Mouse (Mus musculus): Measurements from ENCODE around the gene Pgm2l1. TPM values are rescaled to one million over a fixed set of nuclear protein-coding genes. Genes with fewer than 3 reads are reported as not detected.

Pgm2l1 gene
- total RNA-seq (2021): 1 to 10 TPM; 3.5 to 4.5 TPM
- long read RNA-seq, experiment 1, partial matches to known transcripts: 0 of 1 reads
- long read RNA-seq, experiment 1, other reads (novel, unspliced or antisense): 1 of 1 reads
- long read RNA-seq, experiment 2, full-length matches to known transcripts: 1 of 2 reads
- long read RNA-seq, experiment 2, partial matches to known transcripts: 0 of 2 reads
- long read RNA-seq, experiment 2, other reads (novel, unspliced or antisense): 1 of 2 reads

DNA sequence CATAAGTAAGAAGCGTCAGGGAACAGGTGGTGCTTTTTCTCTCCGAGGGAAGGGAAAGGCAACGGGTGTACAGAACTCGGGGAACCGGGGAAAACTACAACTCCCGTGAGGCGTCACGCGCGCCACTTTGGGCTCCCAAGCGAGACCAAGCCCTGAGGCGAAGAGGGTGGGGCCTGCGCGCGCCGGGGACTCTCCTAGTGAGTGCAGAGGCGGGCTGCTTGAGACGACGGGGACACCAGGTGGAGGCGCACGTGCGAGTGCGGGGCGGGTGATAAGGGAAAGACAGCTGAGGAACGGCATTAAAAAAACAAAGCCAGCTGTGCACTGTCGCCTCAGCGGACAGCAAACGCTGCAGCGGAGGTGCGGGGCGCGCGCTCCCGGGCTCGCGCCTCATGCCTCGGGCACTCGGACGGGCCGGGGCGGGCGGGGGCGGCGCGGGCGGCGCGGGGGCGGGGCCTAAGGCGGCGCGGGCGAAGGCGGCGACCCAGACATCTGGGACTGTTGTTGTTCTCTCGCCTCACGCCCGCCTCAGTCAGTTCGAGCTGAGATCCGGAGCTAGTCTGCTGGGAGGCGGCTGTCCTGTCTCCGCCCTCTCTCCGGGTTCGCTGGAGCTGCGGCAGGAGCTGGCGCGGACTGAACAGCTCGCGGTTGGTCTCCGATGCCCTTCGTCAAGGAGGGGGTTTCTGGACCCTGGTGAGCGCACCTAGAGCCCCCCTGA is at the start of gene Pgm2l1:
TSS of gene Pgm2l1 (plus strand) at position 237 of the 718 bp plus-strand sequence.
- DNase-seq (ENCODE audit: low spot score in 2 of 2): peak; percentile 91 to 92

DNA sequence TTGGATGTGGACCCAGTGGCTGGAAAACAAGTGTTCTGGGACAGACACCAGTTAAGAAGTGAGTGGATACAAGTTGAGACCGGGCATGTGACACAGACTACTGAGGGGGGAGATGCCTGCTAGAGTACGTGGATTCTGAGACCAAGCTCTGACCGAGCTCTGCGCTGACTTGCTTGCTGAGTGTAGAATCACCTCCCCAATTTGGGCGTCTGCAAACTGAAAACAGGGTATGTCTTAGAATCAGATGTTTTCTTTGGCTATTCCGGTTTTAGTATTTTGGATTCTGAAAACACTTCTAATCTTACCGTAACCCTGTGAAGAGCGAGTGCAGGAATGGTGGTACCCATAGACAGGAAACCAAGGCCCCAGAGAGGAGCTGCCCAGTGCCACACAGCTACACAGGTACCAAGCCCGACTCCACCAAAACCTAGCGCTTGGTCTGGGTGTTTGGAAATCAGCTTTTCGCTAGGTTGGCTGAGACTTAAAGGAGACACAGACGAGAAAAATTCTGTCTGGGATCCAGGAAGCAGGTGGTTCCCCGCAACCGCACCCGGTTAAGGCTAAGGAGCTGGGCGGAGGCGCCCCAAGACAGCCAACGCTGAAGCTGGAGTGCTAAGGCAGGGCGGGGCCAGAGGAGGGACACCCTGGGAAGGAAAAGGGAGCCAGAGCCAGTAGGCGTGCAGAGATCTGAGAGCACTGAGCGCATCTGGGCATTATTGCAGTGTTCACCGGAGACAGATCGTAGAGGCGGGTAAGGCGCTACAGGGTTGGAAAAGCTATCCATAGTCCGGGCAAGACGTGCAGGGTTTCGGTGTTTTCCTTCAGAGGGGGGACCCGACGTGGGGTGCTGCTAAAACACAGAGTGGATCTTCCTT is 48.9 kb upstream of the Pgm2l1 start:
- DNase-seq (ENCODE audit: low spot score in 2 of 2): peak; percentile 37 to 47

GRCm38 (mm10) chr7:100178891-100179233 is 48.3 kb upstream of the Pgm2l1 start:
- DNase-seq (ENCODE audit: low spot score in 2 of 2): no peak

DNA sequence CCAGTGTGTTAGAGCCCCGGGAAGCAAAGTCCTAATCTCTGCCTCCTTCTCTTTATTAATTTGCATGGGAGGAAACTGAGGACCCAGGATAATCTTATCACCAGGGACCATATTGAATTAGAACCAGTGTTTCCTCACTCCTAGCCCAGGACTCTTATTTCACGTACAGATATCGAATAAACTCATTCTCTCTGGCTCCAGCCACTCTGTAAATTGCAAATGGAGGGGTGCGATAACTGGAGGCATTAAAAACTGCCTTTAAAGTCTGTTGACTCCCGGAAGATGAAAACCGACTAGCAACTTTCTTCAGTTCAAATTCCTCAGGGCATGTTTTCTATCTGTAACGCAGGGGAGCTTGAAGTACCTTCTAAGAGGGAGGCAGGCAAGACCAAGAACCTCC is 47.8 kb upstream of the Pgm2l1 start:
- DNase-seq (ENCODE audit: low spot score in 2 of 2): no peak

DNA sequence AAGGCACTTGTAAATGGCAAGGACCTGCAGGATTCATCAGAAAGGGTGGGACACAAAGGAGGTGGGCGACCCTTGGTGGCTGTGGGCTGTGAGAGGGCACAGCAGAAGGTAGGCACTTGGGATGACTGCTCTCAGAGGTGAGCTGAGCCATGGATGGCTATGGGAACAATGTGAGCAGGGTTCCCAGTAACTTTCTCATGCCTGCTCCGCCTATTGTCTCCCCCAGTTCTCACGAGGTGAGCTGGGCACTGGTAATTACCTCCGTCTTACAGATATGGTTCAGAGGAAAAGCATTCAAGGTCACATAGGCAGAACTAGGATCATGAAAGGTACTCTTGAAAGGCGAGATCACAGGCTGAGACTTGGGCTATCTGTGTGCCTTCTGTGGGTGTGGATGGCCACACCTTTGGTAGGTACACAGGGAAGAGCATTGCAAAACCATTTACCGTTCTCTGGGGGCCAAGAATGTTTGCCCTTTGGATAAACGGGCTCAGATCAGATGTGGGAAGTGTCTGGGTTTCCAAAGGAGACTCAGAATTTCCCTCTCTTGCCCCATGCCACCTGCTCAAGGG is 47.3 kb upstream of the Pgm2l1 start:
- DNase-seq (ENCODE audit: low spot score in 2 of 2): no peak

DNA sequence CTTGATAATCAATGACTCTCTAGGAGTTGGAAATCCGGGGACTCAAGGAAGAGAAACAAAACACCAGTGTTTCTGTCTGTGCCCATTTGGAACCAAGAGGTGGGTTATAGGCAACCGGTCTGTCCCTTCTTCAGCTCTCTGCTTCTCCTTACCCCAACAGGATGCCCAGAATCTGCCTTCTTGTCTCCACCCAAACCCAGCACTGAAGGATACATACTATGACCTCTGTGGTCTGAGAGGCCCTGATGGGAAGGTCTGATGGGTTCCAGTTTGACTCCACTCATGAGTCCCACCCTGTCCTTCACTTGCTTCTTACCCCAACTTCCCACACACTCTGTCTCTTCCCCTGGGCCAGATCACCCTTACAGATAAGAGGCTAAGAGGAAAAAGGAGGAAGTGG is 46.0 kb upstream of the Pgm2l1 start:
- DNase-seq (ENCODE audit: low spot score in 2 of 2): no peak

GRCm38 (mm10) chr7:100181614-100182013 is 45.6 kb upstream of the Pgm2l1 start:
- DNase-seq (ENCODE audit: low spot score in 2 of 2): no peak

GRCm38 (mm10) chr7:100182388-100182787 is 44.8 kb upstream of the Pgm2l1 start:
- DNase-seq (ENCODE audit: low spot score in 2 of 2): no peak

- peak; percentile 26 to 55 for DNase-seq (ENCODE audit: low spot score in 2 of 2)
These were observed 39.6 kb upstream of the Pgm2l1 start for GRCm38 (mm10) chr7:100187601-100188000.

- DNase-seq (ENCODE audit: low spot score in 2 of 2): no peak
These were observed 37.0 kb upstream of the Pgm2l1 start for GRCm38 (mm10) chr7:100190167-100190566.

- peak; percentile 52 to 53 for DNase-seq (ENCODE audit: low spot score in 2 of 2)
These were observed 36.4 kb upstream of the Pgm2l1 start for GRCm38 (mm10) chr7:100190778-100191177.

DNA sequence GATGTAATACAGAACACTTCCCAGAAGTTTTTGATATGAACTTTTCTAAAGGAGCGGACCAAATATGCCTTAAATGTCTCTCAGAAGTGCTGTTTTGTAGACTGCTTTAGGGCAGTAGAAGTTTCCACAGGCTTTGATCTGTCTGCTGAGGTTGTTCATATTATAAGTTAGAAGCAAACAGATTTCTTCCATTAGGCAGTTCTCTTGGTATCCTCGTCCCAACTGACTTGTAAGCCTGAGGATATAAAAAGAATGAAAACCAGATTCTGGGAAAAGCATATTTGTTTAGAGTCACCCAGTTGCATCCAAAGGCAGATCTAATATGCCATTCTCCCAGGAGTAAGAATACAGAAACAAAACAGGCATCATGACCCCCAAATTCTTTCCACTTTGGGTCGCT is 26.0 kb upstream of the Pgm2l1 start:
- no peak for DNase-seq (ENCODE audit: low spot score in 2 of 2)

GRCm38 (mm10) chr7:100203616-100204015 is 23.6 kb upstream of the Pgm2l1 start:
- DNase-seq (ENCODE audit: low spot score in 2 of 2): no peak

DNA sequence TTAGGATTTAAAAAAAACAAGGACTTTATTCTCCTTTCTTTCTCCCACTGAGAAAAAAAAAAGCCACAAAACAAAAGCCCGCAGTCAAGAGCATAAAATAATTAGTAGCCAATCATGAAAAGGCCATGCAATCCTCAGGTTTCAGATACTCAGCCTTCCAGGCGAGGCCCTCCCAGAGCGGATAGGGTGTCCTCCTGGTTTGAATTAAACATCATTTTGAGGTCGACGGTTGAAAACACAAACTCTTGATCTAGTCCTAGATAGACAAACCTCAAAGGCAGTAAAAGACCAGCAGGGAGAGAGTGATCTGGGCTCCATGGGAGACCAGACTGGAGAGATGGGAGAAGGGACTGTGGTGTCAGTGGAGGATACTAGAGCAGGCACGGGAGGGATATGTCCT is 22.3 kb upstream of the Pgm2l1 start:
- DNase-seq (ENCODE audit: low spot score in 2 of 2): no peak

DNA sequence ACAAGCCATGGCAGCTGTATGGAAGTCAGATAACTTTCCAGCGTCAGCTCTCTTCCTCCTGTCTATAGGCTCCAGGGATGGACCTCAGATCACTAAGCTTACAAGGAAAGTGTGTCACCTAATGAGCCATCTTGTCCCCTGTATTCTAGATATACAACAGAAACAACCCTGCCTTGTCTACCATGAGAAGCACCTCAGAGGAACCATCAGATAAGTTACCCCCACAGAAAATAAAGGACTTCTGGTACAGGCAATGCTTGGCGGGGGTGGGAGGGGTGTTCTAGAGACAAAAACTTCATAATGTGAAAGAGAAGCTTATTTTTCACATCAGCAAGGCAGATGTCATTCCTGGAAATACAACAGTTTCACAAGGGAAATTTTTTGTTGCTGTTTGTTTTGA is 21.1 kb upstream of the Pgm2l1 start:
- no peak for DNase-seq (ENCODE audit: low spot score in 2 of 2)

- no peak for DNase-seq (ENCODE audit: low spot score in 2 of 2)
These were observed 19.3 kb upstream of the Pgm2l1 start for GRCm38 (mm10) chr7:100207886-100208285.

DNA sequence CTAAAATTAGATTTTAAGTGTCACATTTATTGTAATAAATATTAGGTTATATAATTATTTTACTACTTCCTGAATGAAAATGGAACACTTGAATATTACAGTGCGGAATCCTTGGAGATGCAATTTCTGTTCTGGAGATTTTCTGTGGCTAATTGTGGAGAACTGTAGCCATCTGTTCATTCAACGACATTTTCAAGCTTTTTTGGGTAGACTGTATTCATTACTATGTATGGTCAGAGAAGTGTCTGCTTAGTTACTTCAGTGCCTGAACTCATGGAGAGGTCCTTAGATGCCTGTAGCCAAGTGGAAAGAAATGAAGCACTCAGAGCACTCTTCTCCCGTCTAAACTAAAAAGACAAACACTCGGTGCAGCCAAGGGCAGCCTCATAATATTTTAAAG is 12.9 kb upstream of the Pgm2l1 start:
- DNase-seq (ENCODE audit: low spot score in 2 of 2): no peak

- no peak for DNase-seq (ENCODE audit: low spot score in 2 of 2)
These were observed 12.0 kb upstream of the Pgm2l1 start for GRCm38 (mm10) chr7:100215116-100215732.

- DNase-seq (ENCODE audit: low spot score in 2 of 2): no peak
These were observed 11.2 kb upstream of the Pgm2l1 start for GRCm38 (mm10) chr7:100215976-100216375.

DNA sequence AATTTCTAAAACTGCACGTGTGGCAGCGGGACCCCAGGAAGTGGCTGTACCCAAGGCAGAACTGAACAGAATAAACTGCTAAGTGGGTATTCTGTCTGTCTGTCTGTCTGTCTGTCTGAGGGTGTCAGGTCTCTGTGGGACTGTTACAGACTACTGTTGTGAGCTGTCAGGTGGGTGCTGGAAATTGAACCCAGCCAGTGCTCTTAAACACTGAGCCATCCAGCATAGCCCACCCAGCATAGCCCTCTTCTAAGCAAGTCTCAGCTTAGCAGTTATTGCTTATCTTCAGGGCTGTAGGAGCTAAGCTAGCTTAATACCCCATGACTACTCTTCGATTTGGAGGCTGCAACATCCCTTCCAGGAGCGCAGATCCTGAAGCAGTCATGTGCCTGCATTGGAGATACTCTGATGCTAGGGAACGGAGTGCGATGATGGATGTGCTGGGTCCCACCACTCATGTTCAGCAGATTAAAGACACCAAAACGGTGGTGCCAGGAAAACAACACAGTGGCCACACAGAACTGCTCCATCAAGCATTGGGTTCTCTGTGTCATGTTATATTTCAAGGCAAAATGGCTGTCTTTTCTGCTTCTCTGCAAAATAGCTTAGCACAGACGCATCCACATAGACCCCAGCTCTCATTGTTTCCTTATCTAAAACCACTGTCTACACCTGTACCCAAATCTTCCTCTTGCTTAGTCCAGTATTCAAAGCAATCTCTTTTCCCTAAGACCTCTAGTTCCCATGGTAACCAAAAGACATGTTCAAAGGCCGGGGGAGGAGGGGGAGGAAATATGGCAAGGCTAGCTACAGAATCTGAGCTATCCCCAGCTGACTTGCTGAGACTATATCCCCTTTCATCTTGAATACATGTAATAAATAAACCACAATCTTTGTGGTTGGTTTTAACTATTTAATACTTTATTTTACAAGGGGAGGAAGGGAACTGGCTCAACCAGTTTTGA is 10.3 kb upstream of the Pgm2l1 start:
- no peak for DNase-seq (ENCODE audit: low spot score in 2 of 2)

Data from adrenal gland, adult 18-20 months (tissue).